Mouse (Mus musculus) CH12.LX (cell line): ENCODE measurements around the gene Ifi203. TPM values are rescaled to one million over a fixed set of nuclear protein-coding genes. Genes with fewer than 3 reads are reported as not detected.
A peak's percentile ranks its signal among the peaks of the same experiment; 100 is the strongest.
"Not testable (repeated sequence)": the region's sequence is repeated elsewhere in the genome, so short reads cannot be mapped to it uniquely, and the experiment has no call there.

ENCODE experiments used
- DNase-seq: peaks from one replicate; pipeline ENCODE4 v3.0.0-alpha.2; 2013; ENCODE audit errors: extremely low read depth
- H3K27ac ChIP-seq: 2 replicates; pipeline ENCODE4 v1.5.1; 2012; ENCODE audit warnings: low read depth, mild to moderate bottlenecking, control low read depth, moderate library complexity; ENCODE audit not compliant: insufficient read depth
- H3K27me3 ChIP-seq: replicated peaks from 2 replicates; pipeline ENCODE3; 2012; ENCODE audit warnings: inconsistent platforms
- H3K36me3 ChIP-seq, 2 experiments: replicated peaks in 1 of 2; 2 replicates each; pipeline versions ENCODE3 to v1.6.1; 2012; ENCODE audit warnings: inconsistent platforms in 1 of 2, low read length in 1 of 2, mild to moderate bottlenecking in 1 of 2, mixed read lengths in 1 of 2, moderate library complexity in 1 of 2; ENCODE audit not compliant: control insufficient read depth in 1 of 2, insufficient read depth in 1 of 2
- H3K4me1 ChIP-seq, 2 experiments: 2 replicates each; pipeline ENCODE4 v1.6.1; 2012; ENCODE audit warnings: inconsistent platforms in 1 of 2, moderate library complexity in 1 of 2; ENCODE audit not compliant: insufficient read depth in 2 of 2, control insufficient read depth in 1 of 2
- H3K4me2 ChIP-seq: 2 replicates; pipeline ENCODE4 v1.6.1; 2012; ENCODE audit warnings: low read depth, mild to moderate bottlenecking, control low read depth; ENCODE audit not compliant: poor library complexity, insufficient read depth, severe bottlenecking
- H3K4me3 ChIP-seq, 3 experiments: fragments of 150-350 bp in 1 of 3; sonication (generic) in 1 of 3; replicated peaks in 1 of 3; 2 replicates each; pipeline versions ENCODE3 to v1.5.1; 2011 to 2012; ENCODE audit warnings: low read depth in 2 of 3, low read length in 2 of 3, mild to moderate bottlenecking in 2 of 3, moderate library complexity in 2 of 3, control low read depth in 1 of 3, improper control_type of control experiment in 1 of 3, inconsistent platforms in 1 of 3, mixed read lengths in 1 of 3; ENCODE audit not compliant: poor library complexity in 1 of 3
- H3K79me2 ChIP-seq: replicated peaks from 2 replicates; pipeline ENCODE4 v1.6.1; 2012; ENCODE audit warnings: mild to moderate bottlenecking, moderate library complexity; ENCODE audit not compliant: control insufficient read depth, poor library complexity, insufficient read depth, severe bottlenecking; ENCODE audit errors: extremely low read depth
- H3K9ac ChIP-seq: 2 replicates; pipeline ENCODE4 v1.6.1; 2012; ENCODE audit warnings: low read depth, mild to moderate bottlenecking, control low read depth, moderate library complexity; ENCODE audit not compliant: insufficient read depth
- H3K9me3 ChIP-seq: replicated peaks from 2 replicates; pipeline ENCODE3; 2012; ENCODE audit warnings: low read length, inconsistent platforms, mixed read lengths
- BHLHE40 ChIP-seq: IDR thresholded peaks from 2 replicates; pipeline ENCODE4 v1.6.1; 2011; ENCODE audit warnings: mild to moderate bottlenecking, low read depth, low read length, improper control_type of control experiment
- CHD1 ChIP-seq: IDR thresholded peaks from 2 replicates; pipeline ENCODE4 v1.6.1; 2012; ENCODE audit warnings: low read depth, low read length, improper control_type of control experiment, inconsistent platforms
- CHD2 ChIP-seq: IDR thresholded peaks from 2 replicates; pipeline ENCODE4 v1.6.1; 2011; ENCODE audit warnings: low read length, improper control_type of control experiment
- CTCF ChIP-seq, 2 experiments: IDR thresholded peaks in 1 of 2; conservative IDR thresholded peaks in 1 of 2; 2 replicates each; pipeline ENCODE4 v1.5.1; 2011 to 2012; ENCODE audit warnings: low read depth in 2 of 2, low read length in 2 of 2, improper control_type of control experiment in 1 of 2, inconsistent platforms in 1 of 2, mild to moderate bottlenecking in 1 of 2, moderate library complexity in 1 of 2
- EP300 ChIP-seq: IDR thresholded peaks from 2 replicates; pipeline ENCODE4 v1.6.1; 2011; ENCODE audit warnings: low read length, improper control_type of control experiment
- GABPA ChIP-seq: IDR thresholded peaks from 2 replicates; pipeline ENCODE4 v1.6.1; 2012; ENCODE audit warnings: low read depth, low read length, improper control_type of control experiment, inconsistent platforms; ENCODE audit not compliant: insufficient replicate concordance
- HCFC1 ChIP-seq: IDR thresholded peaks from 2 replicates; pipeline ENCODE4 v1.6.1; 2012; ENCODE audit warnings: low read depth, mild to moderate bottlenecking, inconsistent platforms, low read length, improper control_type of control experiment
- JUND ChIP-seq: conservative IDR thresholded peaks from 2 replicates; pipeline ENCODE4 v1.6.1; 2011; ENCODE audit warnings: low read depth, low read length, improper control_type of control experiment
- MXI1 ChIP-seq: IDR thresholded peaks from 2 replicates; pipeline ENCODE4 v1.6.1; 2011; ENCODE audit warnings: mild to moderate bottlenecking, low read depth, low read length, improper control_type of control experiment
- MYC ChIP-seq: IDR thresholded peaks from 2 replicates; pipeline ENCODE4 v1.6.1; 2011; ENCODE audit warnings: low read depth, mild to moderate bottlenecking, improper control_type of control experiment, low read length
- NRF1 ChIP-seq: IDR thresholded peaks from 2 replicates; pipeline ENCODE4 v1.6.1; 2014; ENCODE audit warnings: low read depth, mild to moderate bottlenecking, inconsistent platforms, low read length, improper control_type of control experiment, moderate library complexity
- PAX5 ChIP-seq: IDR thresholded peaks from 2 replicates; pipeline ENCODE4 v1.6.1; 2012; ENCODE audit warnings: low read length, inconsistent platforms, mixed read lengths
- RAD21 ChIP-seq: IDR thresholded peaks from 2 replicates; pipeline ENCODE4 v1.6.1; 2011; ENCODE audit warnings: low read depth, mild to moderate bottlenecking, low read length, improper control_type of control experiment, moderate library complexity
- SIN3A ChIP-seq: IDR thresholded peaks from 2 replicates; pipeline ENCODE4 v1.6.1; 2012; ENCODE audit warnings: low read length, improper control_type of control experiment, inconsistent platforms
- USF2 ChIP-seq: conservative IDR thresholded peaks from 2 replicates; pipeline ENCODE4 v1.6.1; 2011; ENCODE audit warnings: low read depth, low read length, improper control_type of control experiment
- dilution Hi-C: fragments of 300-500 bp; cut with MboI; formaldehyde crosslinking; loops from 2 replicates; pipeline ENCODE4 v1.14.3; 2020; ENCODE audit warnings: low sequenced_read_pairs; ENCODE audit not compliant: extremely low pct_unique_long_range_greater_than_20kb, extremely low pct_ligation_motif_present
- in situ Hi-C: fragments of 300-500 bp; cut with MboI; formaldehyde crosslinking; loops from 3 replicates; pipeline ENCODE4 v1.14.3; 2019; ENCODE audit warnings: low sequenced_read_pairs, low pct_ligation_motif_present, low pct_unique_long_range_greater_than_20kb, mixed read lengths
- polyA plus RNA-seq: library from polyadenylated mRNA; unstranded; fragments of >175 nt; gene quantifications from 2 replicates; pipeline ENCODE4 v1.2.1, GENCODE M21; 2012; ENCODE audit warnings: low read depth; ENCODE audit not compliant: insufficient read length
- total RNA-seq, 2 experiments: library from RNA; depleted of rRNA; stranded (reverse); fragments of 300-350 nt in 1 of 2; fragments of >200 nt in 1 of 2; gene quantifications; 2 replicates each; pipeline ENCODE4 v1.2.3; 2012 to 2014

The Ifi203 gene
- total and polyA plus RNA-seq, 3 experiments, result 14.2 to 36.5 (median 27.5) TPM

- H3K27me3 ChIP-seq, H3K79me2 ChIP-seq, dilution Hi-C loops, H3K9me3 ChIP-seq, H3K4me1 ChIP-seq, in situ Hi-C loops, H3K36me3 ChIP-seq: not testable (repeated sequence)
- Histone ChIP-seq H3K27ac (0 out of 2 replicates have a peak overlapping the region, but pooled peaks have one; percentile 31), H3K9ac (peak overlapping the region; percentile 69), H3K4me2 (peak overlapping the region; percentile 92), H3K4me3 (peak overlapping the region; percentile 34 to 67 (median 55))
- peak; percentile 17 for DNase-seq
Observed at GRCm38 (mm10) chr1:173941522-173941921, 950 bp downstream of the Ifi203 start.

GRCm38 (mm10) chr1:173919279-173919678 lies 23.2 kb downstream of the Ifi203 start:
- H3K4me1 ChIP-seq, in situ Hi-C loops, H3K36me3 ChIP-seq, H3K9ac ChIP-seq, H3K27ac ChIP-seq, H3K4me2 ChIP-seq, H3K27me3 ChIP-seq, dilution Hi-C loops, H3K79me2 ChIP-seq, DNase-seq, H3K9me3 ChIP-seq, H3K4me3 ChIP-seq: not testable (repeated sequence)
- peak in 1 of 2 experiments; percentile 31; a peak in 2 of 4 replicates for TF ChIP-seq CTCF (conservative IDR thresholded peaks at IDR 0.05 in 1 of 2, IDR thresholded peaks at IDR 0.05 in 1 of 2; ENCODE audit: low read depth in 2 of 2, low read length in 2 of 2)

- no peak for DNase-seq
- TF ChIP-seq MYC (no peak), NRF1 (no peak), RAD21 (no peak), BHLHE40 (no peak), EP300 (no peak), CHD2 (no peak), CHD1 (no peak), USF2 (no peak), MXI1 (no peak), SIN3A (no peak), PAX5 (no peak), GABPA (no peak), JUND (no peak), CTCF (conservative IDR thresholded peaks at IDR 0.05 in 1 of 2, IDR thresholded peaks at IDR 0.05 in 1 of 2; ENCODE audit: low read depth in 2 of 2, low read length in 2 of 2) (no peak), HCFC1 (no peak)
- Histone ChIP-seq H3K27ac (no peak overlapping the region), H3K4me1 (peaks cover 0 to 3% of the 10 kb centered on the region in 2 experiments; a peak in 2 of 4 replicates), H3K9ac (no peak overlapping the region), H3K4me2 (no peak overlapping the region), H3K4me3 (no peak overlapping the region), H3K27me3 (no peaks in the 10 kb centered on the region), H3K9me3 (no peaks in the 10 kb centered on the region), H3K79me2 (no peaks in the 10 kb centered on the region; the same call in 1 of the 2 replicates), H3K36me3 (no peaks in the 10 kb centered on the region)
- dilution Hi-C loops (no loop called here), in situ Hi-C loops (no loop called here)
Observed at GRCm38 (mm10) chr1:173914559-173914958, 27.9 kb downstream of the Ifi203 start.

- H3K4me3 ChIP-seq, H3K4me1 ChIP-seq, dilution Hi-C loops, DNase-seq, H3K79me2 ChIP-seq, in situ Hi-C loops, H3K9me3 ChIP-seq, H3K36me3 ChIP-seq, H3K27me3 ChIP-seq: not testable (repeated sequence)
- Histone ChIP-seq H3K27ac (peak overlapping the region; percentile 1; the same call in 1 of the 2 replicates), H3K9ac (peak overlapping the region; percentile 71), H3K4me2 (peak overlapping the region; percentile 89; the same call in 1 of the 2 replicates)
Observed at GRCm38 (mm10) chr1:173913256-173913791, 29.1 kb downstream of the Ifi203 start.
